Mouse (Mus musculus) ES-E14 (cell line): Measurements from ENCODE around the gene Cdc42bpb. TPM values are rescaled to one million over a fixed set of nuclear protein-coding genes. Genes with fewer than 3 reads are reported as not detected.

Experiments used
- DNase-seq: peaks from one replicate; pipeline ENCODE4 v3.0.0-alpha.2; 2013; ENCODE audit warnings: low read depth, low spot score
- H3K27ac ChIP-seq: 2 replicates; pipeline ENCODE4 v1.5.1; 2012; ENCODE audit warnings: low read depth, mild to moderate bottlenecking, low read length, moderate library complexity, mixed read lengths; ENCODE audit not compliant: poor library complexity, insufficient read depth, severe bottlenecking
- H3K36me3 ChIP-seq: 2 replicates; pipeline ENCODE4 v1.6.1; 2012; ENCODE audit warnings: mild to moderate bottlenecking, low read length, moderate library complexity, mixed read lengths; ENCODE audit not compliant: control insufficient read depth, poor library complexity, insufficient read depth, severe bottlenecking
- H3K4me1 ChIP-seq, 2 experiments: fragments of 150-350 bp in 1 of 2; sonication (generic) in 1 of 2; 2 replicates each; pipeline ENCODE4 v1.6.1; 2012; ENCODE audit warnings: low read length in 2 of 2, mild to moderate bottlenecking in 1 of 2, mixed read lengths in 1 of 2; ENCODE audit not compliant: control insufficient read depth in 2 of 2, insufficient read depth in 2 of 2, poor library complexity in 1 of 2
- H3K4me3 ChIP-seq, 2 experiments: fragments of 150-350 bp in 1 of 2; sonication (generic) in 1 of 2; 2 replicates each; pipeline ENCODE4 v1.5.1; 2012; ENCODE audit warnings: low read length in 2 of 2, low read depth in 1 of 2, mild to moderate bottlenecking in 1 of 2, mixed read lengths in 1 of 2; ENCODE audit not compliant: insufficient read depth in 1 of 2, poor library complexity in 1 of 2, severe bottlenecking in 1 of 2
- H3K9ac ChIP-seq: 2 replicates; pipeline ENCODE4 v1.6.1; 2012; ENCODE audit warnings: low read depth, mild to moderate bottlenecking, low read length, mixed read lengths; ENCODE audit not compliant: poor library complexity, insufficient read depth, severe bottlenecking
- H3K9me3 ChIP-seq: fragments of 150-350 bp; sonication (generic); 2 replicates; pipeline ENCODE4 v1.6.1; 2012; ENCODE audit warnings: low read depth, mild to moderate bottlenecking, low read length; ENCODE audit not compliant: control insufficient read depth, insufficient read depth
- CHD2 ChIP-seq: IDR thresholded peaks from 2 replicates; pipeline ENCODE4 v1.6.1; 2014; ENCODE audit warnings: mild to moderate bottlenecking, low read depth, low read length, inconsistent platforms
- HCFC1 ChIP-seq: IDR thresholded peaks from 2 replicates; pipeline ENCODE4 v1.6.1; 2012; ENCODE audit warnings: low read length, inconsistent platforms, borderline replicate concordance; ENCODE audit not compliant: insufficient read depth
- MAFK ChIP-seq: IDR thresholded peaks from 2 replicates; pipeline ENCODE4 v1.6.1; 2014; ENCODE audit warnings: mild to moderate bottlenecking, low read depth, low read length, inconsistent platforms; ENCODE audit not compliant: insufficient read depth
- ZC3H11A ChIP-seq: IDR thresholded peaks from 2 replicates; pipeline ENCODE4 v1.6.1; 2012; ENCODE audit warnings: low read depth, mild to moderate bottlenecking, inconsistent platforms, low read length, borderline replicate concordance
- ZNF384 ChIP-seq: IDR thresholded peaks from 2 replicates; pipeline ENCODE4 v1.6.1; 2012; ENCODE audit warnings: low read depth, low read length, inconsistent platforms
- in situ Hi-C, 2 experiments: fragments of 600-800 bp; cut with MboI; formaldehyde crosslinking; loops; one replicate each; pipeline ENCODE4 v1.15.1; 2025; ENCODE audit warnings: low sequenced_read_pairs in 2 of 2, inconsistent platforms in 1 of 2; ENCODE audit not compliant: unreplicated experiment in 2 of 2
- total RNA-seq: library from RNA; depleted of rRNA; stranded (reverse); fragments of 300-350 nt; gene quantifications from 2 replicates; pipeline ENCODE4 v1.2.3, GENCODE M21; 2012

Cdc42bpb gene
- total RNA-seq, 1 experiment = 63.7 TPM

DNA sequence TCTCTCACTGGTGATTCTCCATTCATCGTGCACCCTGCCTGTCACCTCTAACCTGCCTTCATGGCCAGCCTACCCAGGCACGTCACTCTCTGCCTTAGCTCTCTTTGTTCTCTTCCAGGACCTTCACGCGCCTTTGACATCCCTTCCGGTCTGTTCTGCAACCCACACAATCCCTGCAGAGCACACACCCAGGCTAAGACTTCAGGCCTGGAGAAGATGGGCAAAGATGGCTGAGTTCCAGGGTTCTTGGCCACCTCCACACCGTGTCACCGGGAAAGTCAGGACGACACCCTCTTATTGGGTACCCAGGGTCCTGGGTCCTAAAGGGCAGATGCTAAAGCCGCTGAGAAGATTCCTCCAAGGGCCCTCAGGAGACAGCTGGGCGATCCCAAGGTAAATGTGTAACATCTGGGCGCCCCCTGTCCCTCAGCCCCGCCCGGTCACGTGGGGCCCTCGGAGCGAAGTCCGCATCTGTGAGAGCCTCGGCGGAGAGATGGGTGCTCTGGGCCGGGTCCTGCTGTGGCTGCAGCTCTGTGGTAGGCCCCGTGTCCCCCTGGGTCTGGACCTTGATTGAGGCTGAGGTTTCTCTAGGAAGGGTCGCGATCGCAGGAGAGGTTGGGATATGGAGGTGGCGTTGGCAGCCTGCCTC lies 106.8 kb downstream of the Cdc42bpb start, which contains the start of gene Amn:
Amn (plus strand) TSS at position 467 of the 649 bp plus-strand sequence.
- Histone ChIP-seq H3K4me3 (peak within 1 kb of the TSS; percentile 46 to 55), H3K9ac (peak within 1 kb of the TSS; percentile 29; the same call in 1 of the 2 replicates), H3K9me3 (no peaks in the 10 kb centered on the region), H3K4me1 (peaks cover 0 to 17% of the 10 kb centered on the region in 2 experiments; a peak in 1 of 4 replicates), H3K27ac (no peak within 1 kb of the TSS), H3K36me3 (no peaks in the 10 kb centered on the region)
- DNase-seq = no peak
- in situ Hi-C loops = no loop called here
- TF ChIP-seq HCFC1 (no peak), CHD2 (no peak), ZNF384 (no peak), ZC3H11A (no peak), MAFK (no peak)

DNA sequence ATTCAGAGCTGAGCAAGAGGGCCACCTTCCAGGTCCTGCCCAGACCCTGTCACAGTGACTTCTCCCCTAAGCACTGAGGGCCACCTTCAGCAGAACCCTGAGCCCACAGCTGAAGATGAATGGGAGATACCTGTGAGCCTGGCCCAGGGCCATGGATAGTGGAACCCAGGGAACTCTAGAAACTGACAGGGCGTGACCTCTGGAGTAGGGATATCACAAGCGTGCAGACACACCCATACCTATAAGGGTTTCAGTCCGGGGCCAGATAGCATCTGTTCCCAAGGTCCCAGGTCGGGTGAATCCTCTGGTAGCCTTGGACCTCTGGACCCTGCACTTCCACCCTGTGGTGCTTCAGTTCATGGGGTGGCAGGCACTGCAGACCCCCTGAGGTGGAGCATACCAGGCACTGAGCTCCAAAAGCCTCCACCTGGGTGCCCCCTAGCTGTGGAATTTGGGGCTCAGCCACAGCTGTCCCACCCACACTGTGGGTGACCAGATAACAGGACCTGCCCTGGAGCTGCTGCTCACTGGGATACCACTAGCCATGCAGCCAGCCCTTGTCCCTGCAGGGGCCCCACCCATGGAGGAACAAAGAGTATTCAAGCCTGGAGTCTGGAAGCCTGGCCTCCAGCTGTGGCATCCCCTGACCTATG lies 109.7 kb downstream of the Cdc42bpb start:
- Histone ChIP-seq H3K9ac (no peak overlapping the region), H3K27ac (no peak overlapping the region), H3K9me3 (no peaks in the 10 kb centered on the region), H3K4me3 (no peak overlapping the region), H3K36me3 (peaks cover 3% of the 10 kb centered on the region; the same call in 1 of the 2 replicates), H3K4me1 (peaks cover 0 to 9% of the 10 kb centered on the region in 2 experiments; a peak in 1 of 4 replicates)
- no peak for DNase-seq
- TF ChIP-seq HCFC1 = no peak
- TF ChIP-seq CHD2 = no peak
- TF ChIP-seq ZC3H11A = no peak
- no peak for TF ChIP-seq ZNF384
- TF ChIP-seq MAFK = no peak
- in situ Hi-C loops = no loop called here

DNA sequence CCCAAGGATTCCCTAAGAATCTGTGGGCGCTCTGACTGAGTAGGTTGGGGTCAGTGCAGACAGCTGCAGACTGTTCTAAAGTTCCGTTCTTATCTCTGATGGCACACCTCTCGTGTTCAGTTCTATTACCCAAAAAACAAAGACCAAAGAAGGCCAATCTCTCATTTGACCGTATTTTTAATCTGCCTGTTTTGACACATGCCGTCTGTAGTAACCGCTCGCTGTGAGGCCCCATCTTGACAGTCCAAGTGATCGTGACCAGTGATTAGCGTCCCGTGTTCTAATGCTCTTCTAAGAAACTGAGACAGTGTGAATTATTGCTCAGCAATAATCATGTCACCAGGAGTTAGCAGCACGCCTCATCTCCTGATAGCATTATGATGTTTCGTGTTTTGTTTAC lies 110.9 kb downstream of the Cdc42bpb start:
- Histone ChIP-seq H3K4me1 (peaks cover 0 to 9% of the 10 kb centered on the region in 2 experiments; a peak in 1 of 4 replicates), H3K36me3 (peaks cover 7% of the 10 kb centered on the region; the same call in 1 of the 2 replicates), H3K9me3 (no peaks in the 10 kb centered on the region), H3K27ac (no peak overlapping the region), H3K4me3 (no peak overlapping the region), H3K9ac (no peak overlapping the region)
- TF ChIP-seq ZNF384 (no peak), HCFC1 (no peak), ZC3H11A (no peak), CHD2 (no peak), MAFK (no peak)
- DNase-seq = no peak
- in situ Hi-C loops = no loop called here

DNA sequence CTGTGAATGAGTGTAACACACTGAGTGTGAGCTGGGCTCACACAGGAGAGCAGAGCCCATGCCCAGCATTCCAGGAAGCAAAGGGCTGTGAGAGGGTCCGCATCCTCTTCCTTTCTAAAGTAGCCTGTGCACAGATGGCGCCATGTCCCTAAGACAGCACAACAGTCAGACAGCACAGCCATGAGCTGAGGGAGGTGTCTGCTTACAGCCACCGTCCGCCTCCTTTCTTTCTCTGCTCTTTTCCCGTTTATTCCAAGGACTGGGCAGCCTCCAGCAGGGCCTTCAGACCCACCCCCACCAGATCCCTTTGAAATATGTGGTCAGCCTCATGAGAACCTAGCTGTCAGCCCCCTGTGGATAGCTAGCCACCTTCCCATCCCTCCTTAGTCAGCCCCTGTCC lies 112.3 kb downstream of the Cdc42bpb start:
- no peaks in the 10 kb centered on the region for H3K9me3 ChIP-seq
- no peak for TF ChIP-seq HCFC1
- no peak for TF ChIP-seq ZNF384
- TF ChIP-seq ZC3H11A = no peak
- no peak for TF ChIP-seq MAFK
- TF ChIP-seq CHD2 = no peak
- peaks cover 12% of the 10 kb centered on the region; the same call in 1 of the 2 replicates for H3K36me3 ChIP-seq

More for the DNA sequence above, 112.3 kb downstream of the Cdc42bpb start:
- DNase-seq = no peak
- no peak overlapping the region for H3K4me3 ChIP-seq
- H3K4me1 ChIP-seq = peaks cover 0 to 9% of the 10 kb centered on the region in 2 experiments; a peak in 1 of 4 replicates
- H3K27ac ChIP-seq = no peak overlapping the region
- in situ Hi-C loops = no loop called here
- no peak overlapping the region for H3K9ac ChIP-seq
